In genomic region chr8:92883771-92884170, GRCm38 (mm10) we compare ENCODE assay signal across 12 mouse cellular contexts. TPM values are rescaled to one million over a fixed set of nuclear protein-coding genes. Genes with fewer than 3 reads are reported as not detected.
DNase-seq lines count a peak whose midpoint lies in the region; ATAC-seq lines count a peak whose summit lies in the region.
"Had no signal": no experiment of that assay in that cellular context is flagged by ENCODE, and none has a peak within 500 bp of the region (broad histone marks: within the 10 kb centered on the region; RNA-seq: fewer than 3 reads in every experiment).

No protein-coding gene starts in this region.

- no peak overlapping the region for H3K4me3 ChIP-seq in kidney, embryonic 16.5 days (ENCODE audit: low read length)
- H3K4me3 ChIP-seq: embryonic facial prominence, embryonic 12.5 days; myocyte had no signal

- no peak overlapping the region for H3K4me2 ChIP-seq in kidney, embryonic 16.5 days (replicated peaks; ENCODE audit: low read depth, low read length)
- H3K4me2 ChIP-seq: embryonic facial prominence, embryonic 12.5 days had no signal

- no peak overlapping the region for H3K27ac ChIP-seq in kidney, embryonic 16.5 days (ENCODE audit: low read length)
- H3K27ac ChIP-seq: embryonic facial prominence, embryonic 12.5 days had no signal

- peaks cover 3% of the 10 kb centered on the region; the same call in 1 of the 2 replicates for H3K36me3 ChIP-seq in kidney, embryonic 16.5 days (ENCODE audit: insufficient read depth, low read length)
- no peaks in the 10 kb centered on the region for H3K36me3 ChIP-seq in splenic B cell, adult 2 months (ENCODE audit: control insufficient read depth, insufficient read depth, low read length, poor library complexity, severe bottlenecking)

- peak; percentile 19 to 30 for DNase-seq in cerebellum, postnatal 10 days
- no peak for DNase-seq in cerebellum, adult 11 months
- peak; percentile 40 for DNase-seq in kidney, postnatal 14 days
- peak; percentile 12 to 26 for DNase-seq in right cerebral cortex, adult 2 months (ENCODE audit: low spot score in 2 of 2)
- DNase-seq in right cerebral cortex, adult 18-20 months = no peak
- DNase-seq in splenic B cell, adult 2 months (ENCODE audit: low read depth, low spot score) = peak; percentile 11
- DNase-seq: retina, postnatal 1 day had no signal

- H3K9me3 ChIP-seq in kidney, embryonic 16.5 days (ENCODE audit: low read length) = 0 out of 2 replicates have a peak, but pooled peaks cover 4% of the 10 kb centered on the region

- no peaks in the 10 kb centered on the region for H3K27me3 ChIP-seq in kidney, embryonic 16.5 days (ENCODE audit: insufficient read depth, low read length)
- no peaks in the 10 kb centered on the region; the same call in 1 of the 2 replicates for H3K27me3 ChIP-seq in splenic B cell, adult 2 months (ENCODE audit: control insufficient read depth, insufficient read depth, low read length, poor library complexity, severe bottlenecking)
- H3K27me3 ChIP-seq: embryonic facial prominence, embryonic 12.5 days had no signal

- H3K4me1 ChIP-seq in kidney, embryonic 16.5 days (ENCODE audit: insufficient read depth, low read length) = no peaks in the 10 kb centered on the region
- H3K4me1 ChIP-seq: embryonic facial prominence, embryonic 12.5 days had no signal

- ATAC-seq in kidney, embryonic 16.5 days (ENCODE audit: low FRiP score, low TSS enrichment) = no peak
- ATAC-seq in activated CD4-positive, CD25-positive, alpha-beta regulatory T cell, adult 4 months = no peak

- WGBS in kidney, embryonic 16.5 days = 64% methylated on average over 2 of the region's 2 CpGs

- H3K9ac ChIP-seq in kidney, embryonic 16.5 days (replicated peaks; ENCODE audit: low read length) = no peak overlapping the region
- H3K9ac ChIP-seq: embryonic facial prominence, embryonic 12.5 days had no signal

RNA-seq across cellular contexts. Expression of gene Capns2, which starts 17.4 kb away (rescaled TPM):
- 0.21 TPM in 1 of 2 replicates, not detected in the other for polyA plus RNA-seq in kidney, embryonic 16.5 days (2015; fragmentation: Nextera tagmentation; extraction: Ambion mirVana)
- not detected for polyA plus RNA-seq in activated CD4-positive, CD25-positive, alpha-beta regulatory T cell, adult 4 months (2017; shearing (Covaris generic))
- polyA plus RNA-seq: C2C12 had no signal

RNA-seq across cellular contexts. Expression of gene Lpcat2, which starts 28.6 kb away (rescaled TPM):
- polyA plus RNA-seq in kidney, embryonic 16.5 days (2015; fragmentation: Nextera tagmentation; extraction: Ambion mirVana) = 5.5 and 6.1 TPM in 2 replicates
- under 1 TPM in 1 of 2 experiments, not detected in 1; 0.82 TPM for polyA plus RNA-seq in activated CD4-positive, CD25-positive, alpha-beta regulatory T cell, adult 4 months (2017; shearing (Covaris generic))

RNA-seq across cellular contexts. Expression of gene Mmp2, which starts 56.7 kb away (rescaled TPM):
- polyA plus RNA-seq in kidney, embryonic 16.5 days (2015; fragmentation: Nextera tagmentation; extraction: Ambion mirVana) = 142 and 148 TPM in 2 replicates
- polyA plus RNA-seq in activated CD4-positive, CD25-positive, alpha-beta regulatory T cell, adult 4 months (2017; shearing (Covaris generic)) = under 1 TPM in 1 of 2 experiments, not detected in 1; 0.19 TPM

Comparison
In these comparisons a context has a peak if more than half of its experiments do, and no peak if none do; other contexts are left out.
1. DNase-seq: peak in cerebellum, postnatal 10 days (2 of 2), kidney, postnatal 14 days (single experiment), right cerebral cortex, adult 2 months (2 of 2) and splenic B cell, adult 2 months (single experiment); none in cerebellum, adult 11 months (single experiment) and right cerebral cortex, adult 18-20 months (single experiment).
2. RNA of gene Mmp2, which starts 56.7 kb away (polyA plus RNA-seq): 142 to 148 TPM in kidney, embryonic 16.5 days; 0.19 TPM in activated CD4-positive, CD25-positive, alpha-beta regulatory T cell, adult 4 months; every median in the first group is over 100 times any median in the second.